Mouse (Mus musculus) C2C12 (cell line): Measurements from ENCODE around the gene Tlr4.

Experiments
- CTCF ChIP-seq: IDR thresholded peaks from one replicate; pipeline ENCODE4 v1.5.1; 2011; ENCODE audit not compliant: control insufficient read depth, insufficient read depth, insufficient read length
- MAX ChIP-seq: IDR thresholded peaks from one replicate; pipeline ENCODE4 v1.6.1; 2011; ENCODE audit warnings: mild to moderate bottlenecking, control low read depth
- USF1 ChIP-seq: IDR thresholded peaks from one replicate; pipeline ENCODE4 v1.6.1; 2011; ENCODE audit warnings: low read depth, mild to moderate bottlenecking, control low read depth, moderate library complexity

- TF ChIP-seq CTCF (no peak), USF1 (no peak), MAX (no peak)
Observed at GRCm38 (mm10) chr4:66894981-66895380, 67.6 kb downstream of the Tlr4 start.
